Mouse (Mus musculus): ENCODE data around the gene Pgc.

The Pgc gene

GRCm38 (mm10) chr17:47748791-47749553 lies 22.3 kb downstream of the Pgc start:
- in situ Hi-C loops (cut with MboI, MseI): no loop called here

GRCm38 (mm10) chr17:47749626-47750025 lies 23.0 kb downstream of the Pgc start:
- in situ Hi-C loops (cut with MboI, MseI): no loop called here

GRCm38 (mm10) chr17:47750101-47750500 lies 23.5 kb downstream of the Pgc start:
- in situ Hi-C loops (cut with MboI, MseI): no loop called here

GRCm38 (mm10) chr17:47751811-47752210 lies 25.2 kb downstream of the Pgc start:
- in situ Hi-C loops (cut with MboI, MseI): no loop called here

- in situ Hi-C loops (cut with MboI, MseI): no loop called here
These were observed 26.6 kb downstream of the Pgc start for GRCm38 (mm10) chr17:47753130-47753775.

GRCm38 (mm10) chr17:47754246-47754645 lies 27.6 kb downstream of the Pgc start:
- in situ Hi-C loops (cut with MboI, MseI): no loop called here

GRCm38 (mm10) chr17:47756366-47756765 lies 29.7 kb downstream of the Pgc start:
- in situ Hi-C loops (cut with MboI, MseI): no loop called here

GRCm38 (mm10) chr17:47757056-47757610 lies 30.5 kb downstream of the Pgc start:
- in situ Hi-C loops (cut with MboI, MseI): no loop called here

GRCm38 (mm10) chr17:47759702-47760410 lies 33.2 kb downstream of the Pgc start:
- in situ Hi-C loops (cut with MboI, MseI): no loop called here

- in situ Hi-C loops (cut with MboI, MseI): no loop called here
These were observed 35.4 kb downstream of the Pgc start for GRCm38 (mm10) chr17:47762028-47762427.

GRCm38 (mm10) chr17:47762518-47763340 lies 36.1 kb downstream of the Pgc start:
- in situ Hi-C loops (cut with MboI, MseI): no loop called here

GRCm38 (mm10) chr17:47765986-47766385 lies 39.3 kb downstream of the Pgc start:
- in situ Hi-C loops (cut with MboI, MseI): no loop called here

- in situ Hi-C loops (cut with MboI, MseI): no loop called here
These were observed 39.9 kb downstream of the Pgc start for GRCm38 (mm10) chr17:47766407-47767043.

GRCm38 (mm10) chr17:47767081-47767455 lies 40.4 kb downstream of the Pgc start:
- in situ Hi-C loops (cut with MboI, MseI): no loop called here

GRCm38 (mm10) chr17:47767456-47768141 lies 41.0 kb downstream of the Pgc start:
- in situ Hi-C loops (cut with MboI, MseI): no loop called here

- in situ Hi-C loops (cut with MboI, MseI): no loop called here
These were observed 42.1 kb downstream of the Pgc start for GRCm38 (mm10) chr17:47768707-47769276.

GRCm38 (mm10) chr17:47769389-47770299 lies 43.0 kb downstream of the Pgc start:
- in situ Hi-C loops (cut with MboI, MseI): no loop called here

- in situ Hi-C loops (cut with MboI, MseI): no loop called here
These were observed 47.0 kb downstream of the Pgc start for GRCm38 (mm10) chr17:47773604-47774003.

GRCm38 (mm10) chr17:47777141-47777540 lies 50.5 kb downstream of the Pgc start:
- in situ Hi-C loops (cut with MboI, MseI): no loop called here
